Mouse (Mus musculus): Measurements from ENCODE around the gene Ccdc190. TPM values are rescaled to one million over a fixed set of nuclear protein-coding genes. Genes with fewer than 3 reads are reported as not detected.

Gene Ccdc190
- total RNA-seq, 2 experiments from 2014 or later: 23.9 to 25.8 TPM

- DNase-seq (ENCODE audit: low spot score in 2 of 2): no peak
- no peak for TF ChIP-seq CTCF (conservative IDR thresholded peaks at IDR 0.05)
- H3K27ac ChIP-seq: peak overlapping the region; percentile 46; the same call in 1 of the 2 replicates
- H3K4me3 ChIP-seq: no peak overlapping the region
Observed at GRCm38 (mm10) chr1:169916659-169917058, 11.8 kb upstream of the Ccdc190 start.

GRCm38 (mm10) chr1:169917115-169917796 lies 11.2 kb upstream of the Ccdc190 start:
- H3K4me3 ChIP-seq: no peak overlapping the region
- no peak for DNase-seq (ENCODE audit: low spot score in 2 of 2)
- TF ChIP-seq CTCF (conservative IDR thresholded peaks at IDR 0.05): no peak
- peak overlapping the region; percentile 46; the same call in 1 of the 2 replicates for H3K27ac ChIP-seq

GRCm38 (mm10) chr1:169917998-169918397 lies 10.4 kb upstream of the Ccdc190 start:
- Histone ChIP-seq H3K27ac (peak overlapping the region; percentile 46; the same call in 1 of the 2 replicates), H3K4me3 (no peak overlapping the region)
- DNase-seq (ENCODE audit: low spot score in 2 of 2): peak; percentile 71 to 85
- peak; percentile 91 for TF ChIP-seq CTCF (conservative IDR thresholded peaks at IDR 0.05)

- Histone ChIP-seq H3K27ac (no peak overlapping the region), H3K4me3 (no peak overlapping the region)
- DNase-seq (ENCODE audit: low spot score in 2 of 2): peak; percentile 66 to 87
- peak; percentile 89 for TF ChIP-seq CTCF (conservative IDR thresholded peaks at IDR 0.05)
Observed at GRCm38 (mm10) chr1:169919211-169919610, 9.2 kb upstream of the Ccdc190 start.

GRCm38 (mm10) chr1:169921710-169922211 lies 6.7 kb upstream of the Ccdc190 start:
- Histone ChIP-seq H3K4me3 (no peak overlapping the region), H3K27ac (no peak overlapping the region)
- peak; percentile 98 for TF ChIP-seq CTCF (conservative IDR thresholded peaks at IDR 0.05)
- peak; percentile 30 to 53 for DNase-seq (ENCODE audit: low spot score in 2 of 2)

GRCm38 (mm10) chr1:169924567-169924966 lies 3.9 kb upstream of the Ccdc190 start:
- no peak for TF ChIP-seq CTCF (conservative IDR thresholded peaks at IDR 0.05)
- Histone ChIP-seq H3K4me3 (no peak overlapping the region), H3K27ac (no peak overlapping the region)
- no peak for DNase-seq (ENCODE audit: low spot score in 2 of 2)

- Histone ChIP-seq H3K27ac (peak overlapping the region; percentile 82), H3K4me3 (peak overlapping the region; percentile 18; the same call in 1 of the 2 replicates)
- DNase-seq (ENCODE audit: low spot score in 2 of 2): no peak
- no peak for TF ChIP-seq CTCF (conservative IDR thresholded peaks at IDR 0.05)
Observed at GRCm38 (mm10) chr1:169927753-169928369, 587 bp upstream of the Ccdc190 start.

- peak overlapping the region; percentile 69 for H3K27ac ChIP-seq
- no peak for TF ChIP-seq CTCF (conservative IDR thresholded peaks at IDR 0.05)
- no peak for DNase-seq (ENCODE audit: low spot score in 2 of 2)
- H3K4me3 ChIP-seq: peak overlapping the region; percentile 10
Observed at GRCm38 (mm10) chr1:169931698-169932097, 3.2 kb downstream of the Ccdc190 start.

GRCm38 (mm10) chr1:169932122-169932746 lies 3.8 kb downstream of the Ccdc190 start:
- peak overlapping the region; percentile 69 for H3K27ac ChIP-seq
- DNase-seq (ENCODE audit: low spot score in 2 of 2): no peak
- peak overlapping the region; percentile 10 for H3K4me3 ChIP-seq
- no peak for TF ChIP-seq CTCF (conservative IDR thresholded peaks at IDR 0.05)

GRCm38 (mm10) chr1:169934005-169934725 lies 5.7 kb downstream of the Ccdc190 start:
- Histone ChIP-seq H3K27ac (peak overlapping the region; percentile 89), H3K4me3 (peak overlapping the region; percentile 59)
- TF ChIP-seq CTCF (conservative IDR thresholded peaks at IDR 0.05): peak; percentile 79
- peak; percentile 42 to 71 for DNase-seq (ENCODE audit: low spot score in 2 of 2)

GRCm38 (mm10) chr1:169939345-169939744 lies 10.9 kb downstream of the Ccdc190 start:
- Histone ChIP-seq H3K4me3 (no peak overlapping the region), H3K27ac (no peak overlapping the region)
- peak; percentile 92 for TF ChIP-seq CTCF (conservative IDR thresholded peaks at IDR 0.05)
- DNase-seq (ENCODE audit: low spot score in 2 of 2): peak; percentile 40 to 69

GRCm38 (mm10) chr1:169946004-169946403 lies 17.6 kb downstream of the Ccdc190 start:
- DNase-seq (ENCODE audit: low spot score in 2 of 2): no peak
- H3K4me3 ChIP-seq: no peak overlapping the region
- no peak overlapping the region for H3K27ac ChIP-seq
- TF ChIP-seq CTCF (conservative IDR thresholded peaks at IDR 0.05): no peak

All from layer of hippocampus, adult 2 months (tissue).